Mouse (Mus musculus) hindbrain, embryonic 13.5 days (tissue): ENCODE results near the gene Slc12a7. TPM values are rescaled to one million over a fixed set of nuclear protein-coding genes. Genes with fewer than 3 reads are reported as not detected.

ENCODE experiments used
- ATAC-seq: fragments of 200-750 bp; cut with Nextera tagmentation; 2 replicates; pipeline ENCODE4 v1.8.0; 2017; ENCODE audit warnings: moderate TSS enrichment; ENCODE audit not compliant: low FRiP score
- H3K27ac ChIP-seq: fragments of 300-500 bp; sonication (generic); 2 replicates; pipeline ENCODE4 v1.5.1; 2015; ENCODE audit warnings: inconsistent platforms, mild to moderate bottlenecking, moderate library complexity
- H3K27me3 ChIP-seq: fragments of 300-500 bp; sonication (generic); 2 replicates; pipeline ENCODE4 v1.6.1; 2015; ENCODE audit warnings: mild to moderate bottlenecking, inconsistent platforms
- H3K36me3 ChIP-seq: fragments of 300-500 bp; sonication (generic); 2 replicates; pipeline ENCODE4 v1.6.1; 2015; ENCODE audit warnings: mild to moderate bottlenecking, inconsistent platforms
- H3K4me1 ChIP-seq: fragments of 300-500 bp; sonication (generic); replicated peaks from 2 replicates; pipeline ENCODE4 v1.6.1; 2015; ENCODE audit warnings: inconsistent platforms
- H3K4me2 ChIP-seq: fragments of 300-500 bp; sonication (generic); 2 replicates; pipeline ENCODE4 v1.6.1; 2015; ENCODE audit warnings: inconsistent platforms, mild to moderate bottlenecking, moderate library complexity
- H3K4me3 ChIP-seq: fragments of 300-500 bp; sonication (generic); 2 replicates; pipeline ENCODE4 v1.5.1; 2015; ENCODE audit warnings: mild to moderate bottlenecking, inconsistent platforms
- H3K9ac ChIP-seq: fragments of 300-500 bp; sonication (generic); 2 replicates; pipeline ENCODE4 v1.6.1; 2015; ENCODE audit warnings: mild to moderate bottlenecking, inconsistent platforms
- H3K9me3 ChIP-seq: fragments of 300-500 bp; sonication (generic); 2 replicates; pipeline ENCODE4 v1.6.1; 2016; ENCODE audit warnings: inconsistent platforms
- WGBS: fragments of 180-500 bp; shearing (Covaris S2); methylation state at CpG from one replicate; pipeline ENCODE4 v1.1.7; 2015; 5-methylcytosine and 5-hydroxymethylcytosine counted together
- polyA plus RNA-seq: library from polyadenylated mRNA; unstranded; fragments of >200 nt; fragmentation: Nextera tagmentation; extraction: Ambion mirVana; gene quantifications from 2 replicates; pipeline ENCODE4 v1.2.1, GENCODE M21; 2015

Gene Slc12a7
- polyA plus RNA-seq, 1 experiment from 2014 or later, result 14.3 TPM

GRCm38 (mm10) chr13:73803450-73804178, 70.7 kb downstream of the Slc12a7 start:
- Histone ChIP-seq H3K9ac (no peak overlapping the region), H3K4me2 (no peak overlapping the region), H3K36me3 (peaks cover 68% of the 10 kb centered on the region), H3K4me3 (no peak overlapping the region), H3K27ac (no peak overlapping the region), H3K9me3 (no peaks in the 10 kb centered on the region), H3K27me3 (no peaks in the 10 kb centered on the region), H3K4me1 (no peaks in the 10 kb centered on the region)
- 94% methylated on average over 8 of the region's 8 CpGs for WGBS
- no peak for ATAC-seq

GRCm38 (mm10) chr13:73804914-73805313, 72.0 kb downstream of the Slc12a7 start:
- ATAC-seq, result no peak
- Histone ChIP-seq H3K4me1 (no peaks in the 10 kb centered on the region), H3K36me3 (peaks cover 68% of the 10 kb centered on the region), H3K9ac (no peak overlapping the region), H3K27ac (no peak overlapping the region), H3K27me3 (no peaks in the 10 kb centered on the region), H3K4me3 (no peak overlapping the region), H3K9me3 (no peaks in the 10 kb centered on the region), H3K4me2 (no peak overlapping the region)
- WGBS, result 96% methylated on average over 5 of the region's 5 CpGs

GRCm38 (mm10) chr13:73812936-73813335, 80.0 kb downstream of the Slc12a7 start:
- 98% methylated on average over 3 of the region's 3 CpGs for WGBS
- H3K27ac ChIP-seq, result no peak overlapping the region
- H3K27me3 ChIP-seq, result no peaks in the 10 kb centered on the region
- H3K4me2 ChIP-seq, result no peak overlapping the region
- H3K4me3 ChIP-seq, result no peak overlapping the region
- peaks cover 75% of the 10 kb centered on the region for H3K36me3 ChIP-seq
- no peak for ATAC-seq
- no peaks in the 10 kb centered on the region for H3K9me3 ChIP-seq
- 0 out of 2 replicates have a peak, but pooled peaks cover 3% of the 10 kb centered on the region for H3K4me1 ChIP-seq
- no peak overlapping the region for H3K9ac ChIP-seq

GRCm38 (mm10) chr13:73814181-73814580, 81.3 kb downstream of the Slc12a7 start:
- Histone ChIP-seq H3K4me1 (0 out of 2 replicates have a peak, but pooled peaks cover 3% of the 10 kb centered on the region), H3K9me3 (no peaks in the 10 kb centered on the region), H3K4me3 (no peak overlapping the region), H3K4me2 (no peak overlapping the region), H3K27ac (no peak overlapping the region), H3K27me3 (no peaks in the 10 kb centered on the region), H3K9ac (no peak overlapping the region), H3K36me3 (peaks cover 67% of the 10 kb centered on the region)
- ATAC-seq, result no peak
- 86% methylated on average over 7 of the region's 7 CpGs for WGBS

GRCm38 (mm10) chr13:73816338-73816737, 83.4 kb downstream of the Slc12a7 start:
- no peak overlapping the region for H3K9ac ChIP-seq
- H3K4me3 ChIP-seq, result no peak overlapping the region
- H3K27ac ChIP-seq, result no peak overlapping the region
- 0 out of 2 replicates have a peak, but pooled peaks cover 3% of the 10 kb centered on the region for H3K4me1 ChIP-seq
- peaks cover 50% of the 10 kb centered on the region for H3K36me3 ChIP-seq
- 70% methylated on average over 6 of the region's 6 CpGs for WGBS
- H3K27me3 ChIP-seq, result no peaks in the 10 kb centered on the region
- H3K4me2 ChIP-seq, result no peak overlapping the region
- no peak for ATAC-seq
- H3K9me3 ChIP-seq, result no peaks in the 10 kb centered on the region

GRCm38 (mm10) chr13:73818921-73819320, 86.0 kb downstream of the Slc12a7 start:
- no peak overlapping the region for H3K9ac ChIP-seq
- 0 out of 2 replicates have a peak, but pooled peaks cover 3% of the 10 kb centered on the region for H3K4me1 ChIP-seq
- no peaks in the 10 kb centered on the region for H3K9me3 ChIP-seq
- no peak overlapping the region for H3K4me2 ChIP-seq
- ATAC-seq, result no peak
- H3K27me3 ChIP-seq, result no peaks in the 10 kb centered on the region
- whole genome bisulfite sequencing, result 85% methylated on average over 3 of the region's 3 CpGs
- H3K36me3 ChIP-seq, result peaks cover 30% of the 10 kb centered on the region
- no peak overlapping the region for H3K27ac ChIP-seq
- no peak overlapping the region for H3K4me3 ChIP-seq

GRCm38 (mm10) chr13:73821251-73821650, 88.4 kb downstream of the Slc12a7 start:
- no peak overlapping the region for H3K4me2 ChIP-seq
- H3K4me3 ChIP-seq, result no peak overlapping the region
- H3K27me3 ChIP-seq, result no peaks in the 10 kb centered on the region
- H3K36me3 ChIP-seq, result peaks cover 7% of the 10 kb centered on the region
- WGBS, result 92% methylated on average over 7 of the region's 7 CpGs
- ATAC-seq, result no peak
- H3K9ac ChIP-seq, result no peak overlapping the region
- no peaks in the 10 kb centered on the region for H3K4me1 ChIP-seq
- no peaks in the 10 kb centered on the region for H3K9me3 ChIP-seq
- no peak overlapping the region for H3K27ac ChIP-seq

- H3K27ac ChIP-seq, result no peak overlapping the region
- no peaks in the 10 kb centered on the region for H3K9me3 ChIP-seq
- no peak for ATAC-seq
- peaks cover 5% of the 10 kb centered on the region for H3K36me3 ChIP-seq
- H3K4me3 ChIP-seq, result no peak overlapping the region
- WGBS, result 70% methylated on average over 4 of the region's 4 CpGs
- H3K27me3 ChIP-seq, result no peaks in the 10 kb centered on the region
- H3K4me2 ChIP-seq, result no peak overlapping the region
- 0 out of 2 replicates have a peak, but pooled peaks cover 2% of the 10 kb centered on the region for H3K4me1 ChIP-seq
- no peak overlapping the region for H3K9ac ChIP-seq
Measured at GRCm38 (mm10) chr13:73822187-73822800, 89.4 kb downstream of the Slc12a7 start.

- no peaks in the 10 kb centered on the region for H3K9me3 ChIP-seq
- no peak overlapping the region for H3K27ac ChIP-seq
- ATAC-seq, result no peak
- H3K27me3 ChIP-seq, result no peaks in the 10 kb centered on the region
- H3K4me2 ChIP-seq, result no peak overlapping the region
- H3K4me1 ChIP-seq, result 0 out of 2 replicates have a peak, but pooled peaks cover 4% of the 10 kb centered on the region
- 82% methylated on average over 6 of the region's 6 CpGs for WGBS
- H3K4me3 ChIP-seq, result no peak overlapping the region
- H3K36me3 ChIP-seq, result peaks cover 5% of the 10 kb centered on the region
- no peak overlapping the region for H3K9ac ChIP-seq
Measured at GRCm38 (mm10) chr13:73823711-73824110, 90.8 kb downstream of the Slc12a7 start.

- no peaks in the 10 kb centered on the region; the same call in 1 of the 2 replicates for H3K36me3 ChIP-seq
- H3K27ac ChIP-seq, result no peak overlapping the region
- 75% methylated on average over 8 of the region's 8 CpGs for WGBS
- no peaks in the 10 kb centered on the region for H3K27me3 ChIP-seq
- H3K4me1 ChIP-seq, result 0 out of 2 replicates have a peak, but pooled peaks cover 4% of the 10 kb centered on the region
- H3K4me2 ChIP-seq, result no peak overlapping the region
- no peaks in the 10 kb centered on the region for H3K9me3 ChIP-seq
- no peak overlapping the region for H3K9ac ChIP-seq
- no peak overlapping the region for H3K4me3 ChIP-seq
- ATAC-seq, result no peak
Measured at GRCm38 (mm10) chr13:73827243-73827642, 94.3 kb downstream of the Slc12a7 start.

GRCm38 (mm10) chr13:73831486-73831885, 98.6 kb downstream of the Slc12a7 start:
- H3K27ac ChIP-seq, result no peak overlapping the region
- 2% methylated on average over 2 of the region's 2 CpGs for WGBS
- H3K4me2 ChIP-seq, result no peak overlapping the region
- no peaks in the 10 kb centered on the region; the same call in 1 of the 2 replicates for H3K36me3 ChIP-seq
- H3K4me1 ChIP-seq, result 0 out of 2 replicates have a peak, but pooled peaks cover 11% of the 10 kb centered on the region
- H3K4me3 ChIP-seq, result no peak overlapping the region
- H3K9me3 ChIP-seq, result no peaks in the 10 kb centered on the region
- peak; percentile 62 for ATAC-seq
- no peak overlapping the region for H3K9ac ChIP-seq
- no peaks in the 10 kb centered on the region for H3K27me3 ChIP-seq

- Histone ChIP-seq H3K9me3 (no peaks in the 10 kb centered on the region), H3K9ac (no peak overlapping the region), H3K36me3 (no peaks in the 10 kb centered on the region), H3K27ac (no peak overlapping the region), H3K4me1 (0 out of 2 replicates have a peak, but pooled peaks cover 8% of the 10 kb centered on the region), H3K4me3 (no peak overlapping the region), H3K27me3 (no peaks in the 10 kb centered on the region), H3K4me2 (no peak overlapping the region)
- no peak for ATAC-seq
- 77% methylated on average over 12 of the region's 12 CpGs for WGBS
Measured at GRCm38 (mm10) chr13:73833809-73834208, 100.9 kb downstream of the Slc12a7 start.
